Mouse (Mus musculus): ENCODE measurements around the gene Men1. TPM values are rescaled to one million over a fixed set of nuclear protein-coding genes. Genes with fewer than 3 reads are reported as not detected.

Gene Men1
- polyA plus RNA-seq, 1 experiment = 76.5 TPM

DNA sequence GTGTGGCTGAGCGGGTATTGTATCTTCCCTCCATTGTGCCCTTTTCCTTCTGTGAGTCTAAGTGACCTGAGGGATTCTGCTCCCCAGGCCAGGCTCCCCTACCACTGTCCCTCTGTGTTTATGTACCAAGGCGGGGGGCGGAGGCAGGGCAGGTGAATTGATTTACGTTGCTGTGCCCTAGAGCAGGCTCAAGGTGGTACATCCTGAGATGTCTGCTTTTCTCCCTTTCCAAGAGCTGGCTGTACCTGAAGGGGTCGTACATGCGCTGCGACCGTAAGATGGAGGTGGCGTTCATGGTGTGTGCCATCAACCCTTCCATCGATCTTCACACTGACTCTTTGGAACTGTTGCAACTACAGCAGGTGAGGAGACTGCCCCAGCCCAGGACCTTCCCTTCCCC lies 2.1 kb downstream of the Men1 start:
- Histone ChIP-seq H3K4me1 (ENCODE audit: control insufficient read depth, insufficient read depth, low read length) (peaks cover 5% of the 10 kb centered on the region; the same call in 1 of the 2 replicates), H3K4me3 (ENCODE audit: insufficient read depth, low read length) (no peak overlapping the region), H3K27ac (ENCODE audit: insufficient read depth, low read length) (no peak overlapping the region)
- no peak for TF ChIP-seq CTCF (IDR thresholded peaks at IDR 0.05; ENCODE audit: extremely low read depth, insufficient read depth, low read length)
- TF ChIP-seq POLR2A (IDR thresholded peaks at IDR 0.05; ENCODE audit: extremely low read depth, insufficient read depth, low read length) = no peak

DNA sequence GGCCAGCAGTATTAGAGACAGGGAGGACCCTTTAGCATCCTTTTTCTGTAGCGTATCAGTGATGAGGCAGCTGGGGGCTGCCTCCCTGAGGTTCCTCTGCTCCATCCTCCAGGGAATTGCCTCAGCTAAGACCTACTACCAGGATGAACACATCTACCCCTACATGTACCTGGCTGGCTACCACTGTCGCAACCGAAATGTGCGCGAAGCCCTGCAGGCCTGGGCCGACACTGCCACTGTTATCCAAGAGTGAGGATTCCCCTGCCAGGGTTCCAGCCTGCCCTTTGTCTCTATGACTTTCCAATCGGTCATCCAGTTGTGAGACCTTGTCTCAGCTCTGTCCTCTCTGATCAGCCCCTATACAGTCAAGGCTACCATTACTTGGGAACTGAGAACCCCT lies 3.4 kb downstream of the Men1 start:
- Histone ChIP-seq H3K4me3 (ENCODE audit: insufficient read depth, low read length) (no peak overlapping the region), H3K27ac (ENCODE audit: insufficient read depth, low read length) (no peak overlapping the region), H3K4me1 (ENCODE audit: control insufficient read depth, insufficient read depth, low read length) (peaks cover 5% of the 10 kb centered on the region; the same call in 1 of the 2 replicates)
- TF ChIP-seq POLR2A (IDR thresholded peaks at IDR 0.05; ENCODE audit: extremely low read depth, insufficient read depth, low read length) = no peak
- TF ChIP-seq CTCF (IDR thresholded peaks at IDR 0.05; ENCODE audit: extremely low read depth, insufficient read depth, low read length) = no peak

DNA sequence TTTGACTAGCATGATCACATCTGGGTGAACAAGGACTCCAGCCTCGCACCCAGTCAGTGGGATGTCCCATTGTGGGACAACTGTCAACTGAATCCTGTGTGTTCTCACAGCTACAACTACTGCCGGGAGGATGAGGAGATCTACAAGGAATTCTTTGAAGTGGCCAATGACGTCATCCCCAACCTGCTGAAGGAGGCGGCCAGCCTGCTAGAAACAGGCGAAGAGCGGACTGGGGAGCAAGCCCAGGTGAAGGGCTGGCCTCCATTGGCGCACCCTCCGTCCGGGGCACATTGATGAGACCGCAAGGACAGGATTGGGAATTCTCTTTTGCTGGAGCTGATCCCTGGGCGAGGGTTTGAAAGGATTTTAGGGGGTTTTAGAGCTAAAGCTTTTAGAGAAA lies 3.9 kb downstream of the Men1 start:
- H3K4me3 ChIP-seq (ENCODE audit: insufficient read depth, low read length) = no peak overlapping the region
- TF ChIP-seq POLR2A (IDR thresholded peaks at IDR 0.05; ENCODE audit: extremely low read depth, insufficient read depth, low read length) (no peak), CTCF (IDR thresholded peaks at IDR 0.05; ENCODE audit: extremely low read depth, insufficient read depth, low read length) (no peak)
- peaks cover 5% of the 10 kb centered on the region; the same call in 1 of the 2 replicates for H3K4me1 ChIP-seq (ENCODE audit: control insufficient read depth, insufficient read depth, low read length)
- H3K27ac ChIP-seq (ENCODE audit: insufficient read depth, low read length) = no peak overlapping the region

- Histone ChIP-seq H3K27ac (ENCODE audit: insufficient read depth, low read length) (no peak overlapping the region), H3K4me1 (ENCODE audit: control insufficient read depth, insufficient read depth, low read length) (peaks cover 5% of the 10 kb centered on the region; the same call in 1 of the 2 replicates), H3K4me3 (ENCODE audit: insufficient read depth, low read length) (no peak overlapping the region)
- TF ChIP-seq POLR2A (IDR thresholded peaks at IDR 0.05; ENCODE audit: extremely low read depth, insufficient read depth, low read length) (no peak), CTCF (IDR thresholded peaks at IDR 0.05; ENCODE audit: extremely low read depth, insufficient read depth, low read length) (no peak)
Observed at GRCm38 (mm10) chr19:6339191-6339590, 4.4 kb downstream of the Men1 start.

DNA sequence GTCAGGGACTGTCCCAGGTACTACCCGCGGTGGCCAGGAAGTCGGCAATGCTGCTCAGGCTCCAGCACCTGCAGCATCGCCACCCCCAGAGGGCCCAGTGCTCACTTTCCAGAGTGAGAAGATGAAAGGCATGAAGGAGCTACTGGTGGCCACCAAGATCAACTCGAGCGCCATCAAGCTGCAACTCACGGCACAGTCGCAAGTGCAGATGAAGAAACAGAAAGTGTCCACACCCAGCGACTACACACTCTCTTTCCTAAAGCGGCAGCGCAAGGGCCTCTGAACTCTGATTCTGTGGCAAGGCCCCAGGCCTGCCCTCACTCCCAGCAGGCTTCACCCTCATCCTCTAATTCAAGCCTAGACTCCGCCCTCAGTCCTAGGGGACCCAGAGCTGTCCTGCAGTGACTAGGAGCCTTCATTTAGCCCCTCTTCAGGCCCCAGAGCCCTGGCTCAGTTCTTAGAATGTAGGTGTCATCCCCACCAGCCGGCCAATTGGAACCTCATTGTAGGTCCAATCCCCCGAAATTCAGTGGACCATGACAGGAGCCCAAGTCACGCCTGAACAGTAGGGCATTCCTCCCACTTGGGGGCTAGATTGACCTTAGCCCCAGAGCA lies 5.2 kb downstream of the Men1 start:
- no peak for TF ChIP-seq CTCF (IDR thresholded peaks at IDR 0.05; ENCODE audit: extremely low read depth, insufficient read depth, low read length)
- no peak for TF ChIP-seq POLR2A (IDR thresholded peaks at IDR 0.05; ENCODE audit: extremely low read depth, insufficient read depth, low read length)
- H3K4me3 ChIP-seq (ENCODE audit: insufficient read depth, low read length) = peak overlapping the region; percentile 48; the same call in 1 of the 2 replicates
- H3K27ac ChIP-seq (ENCODE audit: insufficient read depth, low read length) = peak overlapping the region; percentile 41; the same call in 1 of the 2 replicates
- H3K4me1 ChIP-seq (ENCODE audit: control insufficient read depth, insufficient read depth, low read length) = peaks cover 2% of the 10 kb centered on the region; the same call in 1 of the 2 replicates

- H3K27ac ChIP-seq (ENCODE audit: insufficient read depth, low read length) = peak within 1 kb of the TSS; percentile 65
- peaks cover 2% of the 10 kb centered on the region; the same call in 1 of the 2 replicates for H3K4me1 ChIP-seq (ENCODE audit: control insufficient read depth, insufficient read depth, low read length)
- TF ChIP-seq CTCF (IDR thresholded peaks at IDR 0.05; ENCODE audit: extremely low read depth, insufficient read depth, low read length) (0 out of 2 replicates have a peak, but pooled peaks have one; percentile 4), POLR2A (IDR thresholded peaks at IDR 0.05; ENCODE audit: extremely low read depth, insufficient read depth, low read length) (no peak)
- peak within 1 kb of the TSS; percentile 48 for H3K4me3 ChIP-seq (ENCODE audit: insufficient read depth, low read length)
Observed at GRCm38 (mm10) chr19:6340524-6341452, 6.0 kb downstream of the Men1 start, which contains the start of gene Map4k2. Gene Map4k2 (plus strand): TSS chr19:6341135.

DNA sequence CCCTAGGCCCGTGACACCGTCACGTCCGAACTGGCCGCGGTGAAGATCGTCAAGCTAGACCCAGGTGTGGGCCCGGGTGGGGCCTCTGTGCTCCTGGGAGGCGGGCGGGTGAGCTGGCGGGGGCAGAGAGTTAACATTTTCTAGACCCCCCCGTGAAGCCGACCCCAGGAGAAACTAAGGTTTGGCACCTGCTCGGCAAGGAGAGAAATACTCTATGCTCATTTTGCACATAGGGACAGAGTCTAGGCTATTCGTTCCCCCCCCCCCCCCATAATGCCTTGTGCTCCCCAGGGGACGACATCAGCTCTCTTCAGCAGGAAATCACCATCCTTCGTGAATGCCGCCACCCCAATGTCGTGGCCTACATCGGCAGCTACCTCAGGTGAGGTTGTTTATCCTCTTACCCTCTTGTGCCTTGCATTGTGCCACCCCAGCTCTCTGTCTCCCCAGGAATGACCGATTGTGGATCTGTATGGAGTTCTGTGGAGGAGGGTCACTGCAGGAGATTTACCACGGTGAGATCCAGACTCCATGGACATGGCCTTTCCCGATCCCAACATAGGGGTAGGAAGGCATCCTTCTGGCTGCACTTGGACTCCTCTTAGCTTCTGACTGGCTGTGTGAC lies 6.8 kb downstream of the Men1 start:
- peaks cover 2% of the 10 kb centered on the region; the same call in 1 of the 2 replicates for H3K4me1 ChIP-seq (ENCODE audit: control insufficient read depth, insufficient read depth, low read length)
- no peak overlapping the region for H3K27ac ChIP-seq (ENCODE audit: insufficient read depth, low read length)
- TF ChIP-seq CTCF (IDR thresholded peaks at IDR 0.05; ENCODE audit: extremely low read depth, insufficient read depth, low read length) (no peak), POLR2A (IDR thresholded peaks at IDR 0.05; ENCODE audit: extremely low read depth, insufficient read depth, low read length) (no peak)
- H3K4me3 ChIP-seq (ENCODE audit: insufficient read depth, low read length) = peak overlapping the region; percentile 48

DNA sequence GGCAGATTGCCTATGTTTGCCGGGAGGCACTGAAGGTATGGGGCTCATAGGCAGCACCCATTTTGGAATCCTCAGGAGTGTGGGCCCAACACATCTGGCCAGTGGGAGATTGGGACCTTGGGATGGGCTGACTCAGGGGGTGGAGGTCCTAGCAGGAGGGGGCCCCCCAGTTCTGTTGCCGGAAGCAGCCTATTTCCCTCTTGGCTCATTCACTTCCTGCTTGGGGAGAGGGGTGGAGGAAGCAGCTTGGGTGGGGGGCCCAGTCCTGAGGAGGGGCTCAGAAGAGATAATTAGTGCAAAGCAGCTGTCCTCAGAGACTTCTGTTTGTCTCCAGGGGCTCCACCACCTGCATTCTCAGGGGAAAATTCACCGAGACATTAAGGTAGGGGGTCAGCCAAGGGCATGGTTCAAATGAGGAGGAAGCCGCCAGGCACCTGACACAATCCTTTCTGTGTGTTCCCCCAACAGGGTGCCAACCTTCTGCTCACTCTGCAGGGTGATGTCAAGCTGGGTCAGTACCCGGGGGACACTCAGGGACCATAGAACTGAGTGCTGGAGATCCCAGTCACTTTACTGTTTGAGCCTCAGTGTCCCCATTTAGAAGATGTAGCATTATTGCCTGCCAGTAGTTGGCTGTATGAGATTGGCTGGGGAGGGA lies 7.6 kb downstream of the Men1 start:
- H3K27ac ChIP-seq (ENCODE audit: insufficient read depth, low read length) = no peak overlapping the region
- H3K4me1 ChIP-seq (ENCODE audit: control insufficient read depth, insufficient read depth, low read length) = no peaks in the 10 kb centered on the region
- peak overlapping the region; percentile 48; the same call in 1 of the 2 replicates for H3K4me3 ChIP-seq (ENCODE audit: insufficient read depth, low read length)
- TF ChIP-seq CTCF (IDR thresholded peaks at IDR 0.05; ENCODE audit: extremely low read depth, insufficient read depth, low read length) (no peak), POLR2A (IDR thresholded peaks at IDR 0.05; ENCODE audit: extremely low read depth, insufficient read depth, low read length) (no peak)

All from cortical plate, adult 2 months (tissue).